Mouse (Mus musculus) MEL (cell line): ENCODE data around the gene Aoah.

Source experiments
- CTCF ChIP-seq, 3 experiments: IDR thresholded peaks in 2 of 3; conservative IDR thresholded peaks in 1 of 3; 2 replicates each; pipeline ENCODE4 v1.5.1; 2011 to 2012; ENCODE audit warnings: low read length in 3 of 3, low read depth in 2 of 3, mild to moderate bottlenecking in 2 of 3, improper control_type of control experiment in 1 of 3, inconsistent platforms in 1 of 3, mixed read lengths in 1 of 3, moderate library complexity in 1 of 3; ENCODE audit not compliant: control insufficient read depth in 1 of 3, insufficient read depth in 1 of 3, poor library complexity in 1 of 3, severe bottlenecking in 1 of 3
- POLR2A ChIP-seq, 2 experiments: IDR thresholded peaks; 2 replicates each; pipeline ENCODE4 v1.6.1; 2011 to 2012; ENCODE audit warnings: low read length in 2 of 2, mild to moderate bottlenecking in 2 of 2, control low read depth in 1 of 2, improper control_type of control experiment in 1 of 2, low read depth in 1 of 2, moderate library complexity in 1 of 2; ENCODE audit not compliant: control insufficient read depth in 1 of 2, insufficient read depth in 1 of 2, poor library complexity in 1 of 2
- RAD21 ChIP-seq: IDR thresholded peaks from 2 replicates; pipeline ENCODE4 v1.6.1; 2011; ENCODE audit warnings: mild to moderate bottlenecking, low read depth, low read length, improper control_type of control experiment
- UBTF ChIP-seq: IDR thresholded peaks from 2 replicates; pipeline ENCODE4 v1.6.1; 2012; ENCODE audit warnings: low read depth, mild to moderate bottlenecking, inconsistent platforms, low read length, improper control_type of control experiment, moderate library complexity, borderline replicate concordance; ENCODE audit not compliant: insufficient read depth

GRCm38 (mm10) chr13:20939099-20939498 is 145.2 kb downstream of the Aoah start:
- no peak for TF ChIP-seq POLR2A (IDR thresholded peaks at IDR 0.05; ENCODE audit: control insufficient read depth in 1 of 2, insufficient read depth in 1 of 2, low read depth in 1 of 2, low read length in 2 of 2, poor library complexity in 1 of 2)
- no peak for TF ChIP-seq CTCF (IDR thresholded peaks at IDR 0.05 in 2 of 3, conservative IDR thresholded peaks at IDR 0.05 in 1 of 3; ENCODE audit: control insufficient read depth in 1 of 3, insufficient read depth in 1 of 3, low read depth in 2 of 3, low read length in 3 of 3, poor library complexity in 1 of 3, severe bottlenecking in 1 of 3)
- no peak for TF ChIP-seq RAD21
- TF ChIP-seq UBTF, result no peak
